Mouse (Mus musculus) heart, adult 18-20 months (tissue): ENCODE results near the gene Slc43a1. TPM values are rescaled to one million over a fixed set of nuclear protein-coding genes. Genes with fewer than 3 reads are reported as not detected.

ENCODE experiments used
- DNase-seq, 2 experiments: peaks; one replicate each; pipeline ENCODE4 v3.0.0; 2021 to 2022; ENCODE audit warnings: mixed read lengths in 1 of 2
- total RNA-seq, 2 experiments: library from RNA; stranded (reverse); gene quantifications; 2 replicates each; pipeline ENCODE4 v1.2.3; 2021

Gene Slc43a1
- total RNA-seq, 2 experiments from 2014 or later: 2.6 to 3.3 TPM

DNA sequence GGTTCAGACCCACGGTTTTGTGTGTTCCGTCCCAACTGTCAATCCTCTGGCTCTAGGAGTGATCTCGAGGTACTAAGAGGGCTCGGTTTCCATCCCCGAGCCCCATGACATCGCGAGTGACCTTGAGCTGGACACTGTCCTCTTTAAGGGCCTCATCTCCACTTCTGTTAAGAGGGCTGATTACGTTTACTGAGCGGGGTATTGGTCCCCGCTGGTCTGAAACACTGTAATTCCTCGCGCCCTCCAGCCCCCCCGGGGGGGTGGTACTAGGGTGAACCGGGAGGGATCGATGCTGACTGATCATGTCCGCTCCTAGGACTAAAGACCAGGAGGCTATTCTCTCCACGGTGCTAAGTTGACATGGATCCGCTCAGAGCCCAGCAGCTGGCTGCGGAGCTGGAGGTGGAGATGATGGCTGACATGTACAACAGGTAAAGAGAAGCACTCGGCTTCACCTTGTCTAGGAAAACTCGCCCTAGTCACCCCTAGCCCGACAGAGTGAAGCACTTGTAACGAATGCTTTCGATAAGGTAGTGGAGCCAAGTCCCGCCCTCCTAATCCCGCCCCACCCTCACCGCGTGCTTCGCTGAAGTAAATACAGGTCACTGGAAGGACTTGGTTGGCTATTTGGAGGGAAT lies 11.2 kb upstream of the Slc43a1 start:
- peak; percentile 23 to 53 for DNase-seq

DNA sequence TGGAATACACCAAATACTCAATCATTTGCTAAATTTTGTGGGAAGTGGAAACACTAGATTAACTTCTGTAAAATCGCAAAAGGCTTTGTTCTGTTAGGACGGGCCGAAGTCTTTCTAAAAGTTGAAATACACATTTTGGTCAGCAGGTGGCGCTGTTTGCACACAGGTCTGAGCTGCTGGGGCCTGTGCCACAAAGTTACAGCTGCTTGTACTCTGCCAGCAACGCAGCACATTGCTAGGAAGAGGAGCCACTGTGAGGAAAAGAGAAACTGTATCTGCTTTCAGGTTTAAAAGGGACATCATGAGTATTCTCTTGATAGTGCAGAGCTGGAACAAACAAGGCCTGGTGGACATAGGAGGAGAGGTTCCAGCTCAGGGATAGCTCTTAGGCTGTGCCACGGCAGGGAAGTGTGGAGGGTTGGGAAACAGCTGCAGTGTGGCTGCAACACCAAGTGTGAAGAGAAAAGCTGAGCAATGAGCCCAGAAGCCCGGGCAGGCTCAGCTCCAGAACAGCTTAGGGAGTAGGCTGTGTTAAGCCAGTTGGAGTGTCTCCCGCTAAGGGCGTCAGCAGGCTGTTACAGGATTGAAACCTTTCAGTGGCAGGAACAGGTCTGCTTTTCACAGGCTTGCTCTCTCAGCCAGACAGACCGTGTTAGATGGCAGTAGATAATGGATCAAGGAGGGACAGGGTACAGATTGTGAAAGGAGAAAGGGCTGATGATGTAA lies 6.8 kb upstream of the Slc43a1 start:
- peak; percentile 88 to 94 for DNase-seq

DNA sequence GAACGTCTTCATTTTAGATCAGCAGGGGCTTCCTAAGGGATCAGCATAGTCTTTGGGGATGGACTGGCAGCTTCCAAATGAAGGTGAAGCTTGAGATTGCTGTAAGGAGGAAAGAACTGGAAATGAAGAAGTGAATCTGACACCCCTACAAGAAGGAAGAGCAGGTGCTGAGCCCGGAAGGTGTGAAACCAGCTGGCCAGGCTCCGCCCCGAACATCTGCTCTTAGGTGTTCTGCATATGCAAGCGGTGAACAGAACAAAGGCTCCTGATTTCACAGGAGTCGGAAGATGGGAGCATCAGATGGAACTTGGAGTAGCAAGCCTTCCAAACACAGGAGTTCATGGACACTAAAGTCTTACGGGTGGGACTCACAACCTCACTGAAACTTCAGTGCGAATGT lies 1.5 kb upstream of the Slc43a1 start:
- no peak for DNase-seq

DNA sequence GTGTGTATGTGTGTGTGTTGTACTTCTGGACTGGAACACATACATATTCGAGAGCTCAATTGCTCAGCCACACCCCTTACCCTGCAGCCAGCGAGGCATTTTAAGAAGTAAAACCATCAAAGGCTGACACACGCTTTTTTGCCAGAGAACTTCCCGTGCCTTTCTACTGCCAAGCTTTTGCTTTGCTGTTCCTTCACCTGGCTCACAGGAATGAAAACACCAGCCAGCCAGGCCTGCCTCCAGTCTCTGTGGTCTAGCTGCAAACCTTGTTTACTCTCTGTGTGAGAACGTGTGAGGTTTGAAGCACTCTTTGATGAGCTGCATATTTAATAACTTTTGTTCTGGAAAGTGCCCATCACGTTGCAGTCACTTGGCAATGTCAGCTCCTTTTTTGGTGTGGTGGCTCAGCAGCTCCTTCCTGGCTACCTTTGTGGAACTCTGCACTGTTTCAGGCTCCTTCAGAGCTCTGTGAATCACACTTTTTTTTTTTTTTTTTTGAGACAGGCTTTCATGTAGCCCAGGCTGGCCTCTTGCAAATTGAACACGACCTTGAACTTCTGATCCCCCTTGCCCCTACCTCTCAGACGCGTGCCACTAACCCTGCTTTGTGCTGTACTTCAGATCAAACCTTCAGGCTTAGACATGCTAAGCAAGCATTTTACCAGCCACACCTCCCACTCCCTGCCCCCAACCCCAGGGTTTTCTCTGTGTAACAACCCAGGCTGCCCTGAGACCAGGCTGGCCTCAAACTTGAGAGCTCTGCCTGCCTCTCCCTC lies 645 bp upstream of the Slc43a1 start:
- no peak for DNase-seq

DNA sequence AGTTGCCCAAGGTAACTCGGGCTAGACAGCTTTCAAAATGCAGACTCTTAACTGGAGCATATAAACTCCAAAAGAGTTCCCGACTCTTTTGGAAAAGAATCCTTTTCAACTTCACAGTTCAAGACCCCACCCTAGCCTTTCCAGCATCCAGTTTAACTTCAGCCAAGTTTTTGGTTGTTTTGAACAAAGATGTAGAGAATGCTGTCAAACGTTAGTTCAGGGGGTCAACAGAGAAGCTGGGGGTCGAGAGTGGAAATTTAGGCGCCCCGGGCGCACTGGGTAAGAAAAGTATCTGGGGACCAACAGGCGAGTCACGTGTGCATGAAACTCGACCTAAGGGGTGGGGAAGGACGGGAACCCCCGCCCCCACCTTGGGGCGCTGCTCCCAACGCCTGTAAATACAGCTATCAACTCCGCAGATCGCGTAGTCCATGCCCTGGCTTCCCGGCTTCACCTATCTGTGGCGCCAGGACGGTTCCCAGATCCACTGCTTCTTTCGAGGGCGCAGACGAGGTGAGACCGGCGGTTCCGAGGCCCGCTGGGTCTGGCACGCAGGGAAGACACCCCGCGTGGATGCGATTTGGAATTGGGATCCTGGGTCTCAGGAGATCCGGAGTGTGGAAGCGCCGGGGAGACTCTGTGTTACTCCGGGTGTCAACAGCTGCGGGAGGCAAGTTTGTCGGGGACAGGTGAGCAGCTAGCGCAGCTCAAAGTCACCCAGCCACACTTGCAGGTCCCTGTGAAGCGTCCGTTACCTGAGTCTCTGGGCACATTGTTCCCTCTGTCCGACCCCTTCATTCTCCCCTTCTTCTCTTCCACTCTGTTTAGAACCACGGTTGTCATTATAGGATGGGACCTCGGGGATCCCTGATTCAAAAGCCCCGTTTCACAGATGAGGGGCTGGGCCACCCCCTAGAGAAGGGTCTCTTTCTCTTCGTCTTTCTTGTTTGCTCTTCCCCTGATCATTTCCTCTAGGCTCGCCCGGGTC lies 637 bp downstream of the Slc43a1 start:
- peak; percentile 60 to 65 for DNase-seq

DNA sequence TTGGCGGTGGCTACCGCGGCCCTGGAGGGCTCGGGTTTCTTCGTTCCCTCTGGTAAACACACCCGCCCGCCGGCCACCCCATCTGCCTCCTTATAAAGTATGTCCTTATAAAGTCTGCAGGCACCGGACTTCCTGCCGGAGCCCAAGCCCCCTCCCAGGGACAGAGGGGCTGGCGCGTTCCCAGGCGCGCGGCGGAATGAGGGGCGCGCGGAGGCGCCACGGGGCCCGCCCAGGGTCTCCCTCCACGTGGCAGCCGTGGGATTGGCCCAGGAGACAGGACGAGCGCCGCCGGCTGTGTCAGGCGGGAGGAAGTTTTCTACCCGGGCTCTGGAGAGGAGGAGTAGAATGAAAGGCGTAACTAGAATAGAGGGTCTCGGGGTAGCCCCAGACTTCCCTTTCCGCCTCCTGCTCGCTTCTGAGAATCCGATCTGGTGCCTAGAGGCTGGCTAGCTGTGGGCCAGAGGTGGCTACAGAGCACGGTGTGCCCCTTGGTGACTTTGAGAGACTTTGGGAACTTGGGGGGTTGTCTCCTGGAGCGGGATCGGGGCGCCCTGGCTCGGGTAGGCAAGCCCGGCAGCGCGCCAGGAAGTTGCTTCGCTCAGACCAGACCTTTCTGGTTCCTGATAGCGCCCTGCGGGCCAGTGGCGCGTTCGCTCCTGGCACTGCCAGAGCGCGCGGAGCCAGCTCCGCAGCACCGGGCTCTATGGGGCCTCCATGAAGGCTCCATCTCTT lies 1.5 kb downstream of the Slc43a1 start:
- DNase-seq: peak; percentile 76 to 77

DNA sequence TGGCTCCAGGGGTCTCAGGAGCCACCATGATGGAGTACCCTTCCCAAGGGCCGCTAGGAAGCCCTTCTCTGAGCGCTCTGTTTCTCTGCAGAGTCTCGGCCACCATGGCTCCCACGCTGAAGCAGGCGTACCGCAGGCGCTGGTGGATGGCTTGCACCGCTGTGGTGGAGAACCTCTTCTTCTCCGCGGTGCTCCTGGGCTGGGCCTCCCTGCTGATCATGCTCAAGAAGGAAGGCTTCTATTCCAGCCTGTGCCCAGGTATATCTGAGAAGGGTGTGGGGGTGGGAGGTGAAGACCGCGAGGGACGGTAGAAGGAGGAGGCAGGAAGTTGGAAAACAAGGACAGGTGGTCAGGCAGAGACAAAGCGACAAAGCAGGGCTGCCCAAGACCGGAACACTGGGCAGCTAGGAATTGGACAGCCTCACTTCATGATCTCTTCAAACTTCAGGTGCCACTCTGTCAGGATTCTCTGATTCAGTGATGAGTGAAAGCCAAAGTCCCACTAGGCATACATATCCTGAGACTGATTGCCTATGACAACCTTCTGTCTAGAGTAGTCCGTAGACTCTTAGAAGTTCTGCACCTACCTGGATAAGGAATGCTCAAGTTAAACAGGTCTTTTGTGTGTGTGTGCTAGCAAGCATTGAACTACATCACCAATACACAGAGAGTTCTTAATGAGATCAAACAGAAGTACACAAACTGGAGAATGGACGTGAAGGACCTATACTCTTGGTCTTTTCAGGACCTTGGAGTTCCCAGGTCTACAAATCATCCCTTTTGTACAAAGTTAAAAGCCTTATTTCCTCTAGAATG lies 2.3 kb downstream of the Slc43a1 start:
- DNase-seq: no peak

DNA sequence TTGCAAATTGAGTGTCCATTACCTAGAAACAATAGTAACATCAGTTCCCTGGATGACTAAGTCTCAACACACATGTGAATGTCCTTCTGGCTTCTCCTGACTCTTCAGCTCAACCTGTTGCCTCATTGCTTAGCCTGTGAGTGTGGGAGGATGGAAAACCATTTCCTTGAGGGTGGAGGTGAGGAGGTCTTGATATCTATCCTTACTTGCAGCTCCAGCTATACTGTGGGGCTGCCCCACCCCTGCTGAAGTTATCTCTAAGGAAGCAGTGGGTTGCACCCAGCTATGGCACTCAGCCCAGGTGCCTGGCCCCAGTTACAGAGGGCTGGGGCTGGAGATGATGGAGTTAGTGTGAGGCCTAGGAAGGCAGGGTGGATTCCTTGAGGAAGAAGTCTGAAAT lies 3.3 kb downstream of the Slc43a1 start:
- no peak for DNase-seq

DNA sequence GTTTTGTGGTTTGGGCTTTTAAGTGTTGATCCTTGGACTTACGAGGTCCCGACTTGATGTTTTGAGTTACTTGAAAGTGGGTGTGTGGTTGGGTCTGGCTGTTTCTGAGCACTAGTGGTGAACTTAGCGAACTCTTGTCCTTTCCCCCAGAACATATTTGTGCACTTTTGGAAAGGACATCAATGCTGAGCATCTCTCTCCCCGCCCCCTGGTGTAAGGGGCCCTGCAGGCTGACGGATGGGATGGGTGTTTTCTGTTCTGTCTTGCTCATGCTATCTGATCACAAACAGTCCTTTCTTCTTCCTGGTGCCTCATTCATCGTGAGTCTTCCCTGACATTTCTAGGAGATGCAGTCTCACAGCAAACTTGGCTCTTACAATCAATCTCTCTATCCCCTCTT lies 5.0 kb downstream of the Slc43a1 start:
- DNase-seq: no peak

DNA sequence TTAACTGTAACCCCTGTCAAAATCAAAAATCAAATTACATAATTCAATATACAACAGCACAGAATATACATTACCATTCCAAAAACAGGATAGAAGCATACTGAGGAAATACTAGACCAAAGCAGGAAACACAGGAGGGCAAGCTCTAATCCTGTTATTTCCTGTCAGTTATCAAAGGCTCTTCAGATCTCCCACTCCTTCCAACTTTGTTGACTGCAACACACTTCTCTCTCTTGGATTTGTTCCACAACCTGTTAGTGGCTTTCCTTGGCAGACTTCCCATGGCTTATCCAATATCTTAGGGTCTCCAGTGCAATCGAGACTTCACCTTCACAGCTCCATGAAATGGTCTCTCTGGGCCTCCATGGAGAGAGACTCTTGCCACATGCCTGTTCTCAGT lies 6.6 kb downstream of the Slc43a1 start:
- no peak for DNase-seq

DNA sequence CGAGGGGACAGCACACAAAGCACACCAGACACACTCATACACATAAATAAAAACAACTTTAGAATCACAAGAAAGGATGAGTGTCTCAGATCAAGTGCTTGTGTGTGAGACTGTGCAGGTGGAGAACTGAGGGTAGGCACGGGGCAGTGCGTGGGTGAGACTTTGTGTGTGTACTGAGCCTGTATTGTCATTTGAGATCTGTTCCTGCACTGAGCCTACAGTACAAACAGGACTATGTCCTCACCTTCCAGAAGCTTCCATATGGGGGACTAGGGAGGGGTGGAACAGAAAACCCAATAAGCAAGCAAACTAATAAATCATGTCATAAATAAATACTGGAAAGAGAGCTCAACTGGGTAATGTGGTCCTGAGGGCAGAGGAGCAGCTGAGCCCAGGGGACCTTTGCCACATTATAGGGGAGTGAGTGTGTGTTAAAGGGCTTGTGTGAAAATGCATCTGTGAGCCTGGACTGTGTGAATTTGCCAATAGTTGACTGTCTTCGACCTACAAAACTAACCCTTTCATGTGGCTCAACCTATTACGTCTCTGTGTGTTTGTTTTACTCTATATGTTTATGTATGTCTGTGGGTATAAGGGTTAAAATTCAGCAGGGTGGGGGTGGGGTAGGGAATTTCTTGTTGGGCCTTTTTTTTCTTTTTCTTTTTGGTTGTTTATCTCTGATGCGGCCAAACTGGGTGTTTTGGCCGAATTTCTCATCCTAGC lies 11.9 kb downstream of the Slc43a1 start:
- DNase-seq: no peak

DNA sequence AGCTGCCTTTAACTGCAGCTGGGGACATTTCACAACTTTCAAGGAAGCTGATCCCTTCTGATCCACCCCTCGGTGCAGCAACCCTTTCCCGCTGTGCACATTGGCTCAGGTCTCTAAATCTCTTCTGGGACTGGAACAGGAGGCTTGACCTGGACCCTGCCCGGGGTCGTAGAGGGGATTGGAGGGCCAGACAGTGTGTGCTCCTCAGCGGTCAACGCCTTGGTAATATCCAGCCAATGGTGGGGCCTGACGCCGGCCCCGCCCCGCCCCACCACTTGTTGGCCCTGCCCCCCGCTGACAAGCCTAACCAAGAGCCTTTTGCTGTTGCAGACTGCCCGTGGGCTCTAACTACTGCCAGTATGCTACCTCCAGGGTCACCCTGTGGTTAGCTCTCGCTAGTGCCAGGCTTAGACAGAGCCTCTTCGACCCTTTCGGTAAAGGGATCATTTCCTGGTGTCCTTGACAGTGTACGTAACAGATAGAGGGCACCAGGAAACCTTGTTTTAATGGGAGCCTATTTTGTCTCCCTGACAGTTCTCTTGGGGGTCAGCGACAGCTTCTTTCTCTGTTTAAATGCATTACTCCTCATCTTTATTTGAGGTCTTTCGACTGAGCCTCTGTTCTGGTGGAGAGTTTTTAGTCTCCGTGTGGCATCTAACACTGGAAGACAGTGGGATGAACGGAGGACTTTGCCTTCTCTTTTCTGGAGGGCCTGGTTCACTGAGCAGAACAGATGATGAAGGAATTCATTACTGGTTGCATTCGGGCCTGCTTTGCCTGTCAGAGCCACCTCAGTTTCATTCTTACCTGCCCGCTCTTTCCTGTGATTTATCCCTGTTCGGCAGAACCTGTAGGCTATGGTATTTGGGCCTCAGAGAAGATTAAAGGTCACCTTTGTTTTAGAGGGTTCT lies 12.7 kb downstream of the Slc43a1 start:
- peak; percentile 78 to 90 for DNase-seq

DNA sequence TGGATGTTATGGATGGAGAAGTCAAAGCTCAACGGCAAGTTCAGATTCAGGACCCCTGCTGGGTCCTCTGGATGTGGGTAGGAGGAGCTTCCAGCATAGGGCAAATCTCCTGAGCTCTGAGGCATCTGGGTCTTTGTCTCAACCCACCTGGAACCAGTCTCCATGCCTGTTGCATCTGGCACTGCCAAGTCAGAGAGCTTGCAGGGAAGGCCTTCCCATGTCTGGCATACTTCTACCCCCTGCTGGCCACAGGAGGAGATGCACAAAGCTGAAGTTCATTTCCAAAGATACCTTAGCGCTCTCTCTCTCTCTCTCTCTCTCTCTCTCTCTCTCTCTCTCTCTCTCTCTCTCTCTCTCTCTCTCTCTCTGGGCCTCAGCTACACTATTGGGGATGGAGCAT lies 17.1 kb downstream of the Slc43a1 start:
- peak; percentile 57 to 73 for DNase-seq

DNA sequence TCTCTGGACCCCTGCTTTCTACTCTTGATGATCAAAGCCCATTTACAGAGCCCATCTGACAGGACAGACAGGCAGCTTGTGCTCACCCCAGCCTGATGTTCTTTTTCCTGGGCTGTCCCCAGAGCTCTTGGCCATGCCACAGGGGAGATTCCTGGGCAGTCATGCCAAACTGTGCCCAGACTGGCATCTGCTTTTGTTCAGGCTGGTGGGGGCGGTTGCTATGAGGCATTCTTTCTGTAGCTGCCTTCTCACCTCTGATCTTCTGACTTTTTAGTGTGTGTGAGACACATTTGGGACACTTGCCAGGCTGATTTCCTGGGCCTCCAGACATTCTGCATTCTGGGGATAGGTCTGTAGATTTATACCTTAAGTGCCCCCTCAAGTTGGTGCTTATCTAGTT lies 19.9 kb downstream of the Slc43a1 start:
- DNase-seq: no peak

DNA sequence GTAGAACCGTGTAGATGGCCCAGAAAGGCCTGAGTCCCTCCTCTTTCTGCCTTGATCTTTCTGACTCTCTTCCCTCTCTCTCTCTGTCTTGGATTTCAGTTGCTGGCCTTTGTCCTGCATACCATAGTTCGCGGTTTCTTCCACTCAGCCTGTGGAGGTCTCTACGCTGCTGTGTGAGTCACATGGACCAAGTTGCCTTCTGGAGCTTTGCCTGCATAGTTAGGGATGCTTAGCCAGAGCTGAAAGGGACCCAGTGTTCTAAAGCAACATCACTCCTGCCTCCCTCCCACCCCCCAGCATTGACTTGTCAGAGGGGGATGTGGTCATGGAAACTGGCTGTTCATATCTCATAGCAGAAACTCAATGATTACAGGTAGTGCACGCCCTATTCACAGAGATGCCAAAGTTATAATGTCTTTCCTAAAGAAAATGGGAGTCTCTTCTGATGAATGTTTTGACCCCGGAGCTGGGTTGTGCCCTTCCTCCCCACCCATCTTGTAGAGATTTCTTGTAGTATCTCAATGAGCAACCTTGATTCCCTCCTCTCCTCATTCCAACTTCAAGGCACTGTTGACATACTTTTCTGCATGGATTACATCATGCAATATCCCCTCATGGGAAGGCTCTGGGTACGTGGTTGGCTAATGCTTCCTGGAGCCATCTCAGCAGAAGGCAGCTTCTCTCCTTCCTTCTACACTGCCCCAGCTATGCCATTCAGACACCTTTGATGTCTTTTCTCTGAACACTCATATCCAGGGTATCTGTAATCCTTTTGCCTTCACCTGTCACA lies 21.5 kb downstream of the Slc43a1 start:
- DNase-seq: no peak

DNA sequence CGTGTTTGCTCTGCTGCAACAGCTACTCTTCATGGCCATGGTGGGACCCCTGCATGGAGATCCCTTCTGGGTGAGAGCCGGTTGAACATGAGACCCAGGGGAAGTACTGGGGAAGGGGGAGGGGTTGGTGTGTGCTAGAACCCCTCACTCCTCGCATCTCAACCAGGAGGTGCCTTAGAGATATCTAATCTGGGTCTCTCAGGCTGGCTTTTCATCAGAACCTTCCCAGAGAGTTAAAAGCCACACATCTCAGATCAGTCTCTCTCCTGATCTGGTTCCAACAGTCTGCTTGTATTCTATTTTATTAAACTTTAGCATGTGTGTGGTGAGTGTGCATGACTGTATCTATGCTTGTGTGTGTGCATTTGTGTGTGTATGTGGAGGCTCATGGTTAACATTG lies 22.8 kb downstream of the Slc43a1 start:
- DNase-seq: no peak

DNA sequence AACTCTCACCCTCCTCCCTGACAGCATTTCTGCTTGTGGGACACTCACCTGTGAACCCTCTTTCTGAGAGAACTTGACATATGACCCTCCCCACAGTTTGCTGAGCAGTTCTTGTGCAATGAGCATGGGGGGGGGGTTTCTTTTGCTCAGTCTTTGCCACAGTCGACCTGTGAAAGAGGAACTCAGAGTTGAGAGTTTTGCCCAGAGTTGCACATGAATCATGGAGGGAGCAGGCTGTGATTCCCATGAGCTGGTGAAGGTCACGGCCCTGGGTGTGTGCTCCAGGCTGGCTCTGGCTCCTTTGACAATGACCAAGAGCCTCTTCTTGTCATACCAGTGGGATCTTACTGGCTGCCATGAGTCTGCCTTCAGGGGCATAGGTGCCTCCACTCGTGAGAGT lies 23.6 kb downstream of the Slc43a1 start:
- no peak for DNase-seq
